Mouse (Mus musculus) embryonic fibroblast, embryonic 13.5 days (primary cell): ENCODE results near the gene Ntrk3.

Source experiments
- CTCF ChIP-seq: IDR thresholded peaks from 2 replicates; pipeline ENCODE4 v1.5.1; 2011; ENCODE audit warnings: mild to moderate bottlenecking, control low read depth, low read length, moderate library complexity, borderline replicate concordance; ENCODE audit not compliant: insufficient read depth
- POLR2A ChIP-seq: IDR thresholded peaks from 2 replicates; pipeline ENCODE4 v1.6.1; 2011; ENCODE audit warnings: low read depth, mild to moderate bottlenecking, control low read depth, low read length, moderate library complexity

DNA sequence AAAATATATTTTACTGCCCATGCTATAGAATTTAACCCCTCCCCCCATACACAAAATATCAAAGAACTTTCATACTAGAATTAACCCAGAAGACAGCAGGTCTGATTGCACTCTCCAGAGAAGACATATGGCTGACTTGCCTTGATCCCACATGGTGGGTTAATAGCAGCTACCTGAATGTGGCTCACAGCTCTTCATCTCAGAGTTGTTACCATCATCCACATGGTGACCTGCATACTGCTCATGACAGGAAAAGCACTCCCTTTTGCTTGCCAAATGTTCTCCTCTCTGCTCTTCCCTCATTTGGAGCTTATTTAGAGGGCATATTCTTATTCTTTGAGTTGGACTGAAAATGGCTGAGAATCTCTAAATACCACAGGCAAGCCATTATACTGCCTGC lies 404.4 kb downstream of the Ntrk3 start:
- TF ChIP-seq CTCF (no peak), POLR2A (no peak)
